Mouse (Mus musculus) ES-E14 (cell line): ENCODE measurements around the gene Sirt2. TPM values are rescaled to one million over a fixed set of nuclear protein-coding genes. Genes with fewer than 3 reads are reported as not detected.
A peak's percentile ranks its signal among the peaks of the same experiment; 100 is the strongest.

Experiments
- DNase-seq: peaks from one replicate; pipeline ENCODE4 v3.0.0-alpha.2; 2013; ENCODE audit warnings: low read depth, low spot score
- H3K27ac ChIP-seq: 2 replicates; pipeline ENCODE4 v1.5.1; 2012; ENCODE audit warnings: low read depth, mild to moderate bottlenecking, low read length, moderate library complexity, mixed read lengths; ENCODE audit not compliant: poor library complexity, insufficient read depth, severe bottlenecking
- H3K36me3 ChIP-seq: 2 replicates; pipeline ENCODE4 v1.6.1; 2012; ENCODE audit warnings: mild to moderate bottlenecking, low read length, moderate library complexity, mixed read lengths; ENCODE audit not compliant: control insufficient read depth, poor library complexity, insufficient read depth, severe bottlenecking
- H3K4me1 ChIP-seq, 2 experiments: fragments of 150-350 bp in 1 of 2; sonication (generic) in 1 of 2; 2 replicates each; pipeline ENCODE4 v1.6.1; 2012; ENCODE audit warnings: low read length in 2 of 2, mild to moderate bottlenecking in 1 of 2, mixed read lengths in 1 of 2; ENCODE audit not compliant: control insufficient read depth in 2 of 2, insufficient read depth in 2 of 2, poor library complexity in 1 of 2
- H3K4me3 ChIP-seq, 2 experiments: fragments of 150-350 bp in 1 of 2; sonication (generic) in 1 of 2; 2 replicates each; pipeline ENCODE4 v1.5.1; 2012; ENCODE audit warnings: low read length in 2 of 2, low read depth in 1 of 2, mild to moderate bottlenecking in 1 of 2, mixed read lengths in 1 of 2; ENCODE audit not compliant: insufficient read depth in 1 of 2, poor library complexity in 1 of 2, severe bottlenecking in 1 of 2
- H3K9ac ChIP-seq: 2 replicates; pipeline ENCODE4 v1.6.1; 2012; ENCODE audit warnings: low read depth, mild to moderate bottlenecking, low read length, mixed read lengths; ENCODE audit not compliant: poor library complexity, insufficient read depth, severe bottlenecking
- H3K9me3 ChIP-seq: fragments of 150-350 bp; sonication (generic); 2 replicates; pipeline ENCODE4 v1.6.1; 2012; ENCODE audit warnings: low read depth, mild to moderate bottlenecking, low read length; ENCODE audit not compliant: control insufficient read depth, insufficient read depth
- CHD2 ChIP-seq: IDR thresholded peaks from 2 replicates; pipeline ENCODE4 v1.6.1; 2014; ENCODE audit warnings: mild to moderate bottlenecking, low read depth, low read length, inconsistent platforms
- HCFC1 ChIP-seq: IDR thresholded peaks from 2 replicates; pipeline ENCODE4 v1.6.1; 2012; ENCODE audit warnings: low read length, inconsistent platforms, borderline replicate concordance; ENCODE audit not compliant: insufficient read depth
- MAFK ChIP-seq: IDR thresholded peaks from 2 replicates; pipeline ENCODE4 v1.6.1; 2014; ENCODE audit warnings: mild to moderate bottlenecking, low read depth, low read length, inconsistent platforms; ENCODE audit not compliant: insufficient read depth
- ZC3H11A ChIP-seq: IDR thresholded peaks from 2 replicates; pipeline ENCODE4 v1.6.1; 2012; ENCODE audit warnings: low read depth, mild to moderate bottlenecking, inconsistent platforms, low read length, borderline replicate concordance
- ZNF384 ChIP-seq: IDR thresholded peaks from 2 replicates; pipeline ENCODE4 v1.6.1; 2012; ENCODE audit warnings: low read depth, low read length, inconsistent platforms
- in situ Hi-C, 2 experiments: fragments of 600-800 bp; cut with MboI; formaldehyde crosslinking; loops; one replicate each; pipeline ENCODE4 v1.15.1; 2025; ENCODE audit warnings: low sequenced_read_pairs in 2 of 2, inconsistent platforms in 1 of 2; ENCODE audit not compliant: unreplicated experiment in 2 of 2
- total RNA-seq: library from RNA; depleted of rRNA; stranded (reverse); fragments of 300-350 nt; gene quantifications from 2 replicates; pipeline ENCODE4 v1.2.3, GENCODE M21; 2012

The Sirt2 gene
- total RNA-seq, 1 experiment, result 14.8 TPM

- no peak for DNase-seq
- TF ChIP-seq HCFC1, result no peak
- TF ChIP-seq CHD2, result no peak
- no peak for TF ChIP-seq ZC3H11A
- no peak for TF ChIP-seq MAFK
- no peak for TF ChIP-seq ZNF384
- Histone ChIP-seq H3K4me3 (peak within 1 kb of the TSS; percentile 82 to 90), H3K27ac (no peak within 1 kb of the TSS), H3K4me1 (peaks cover 0 to 2% of the 10 kb centered on the region in 2 experiments; a peak in 1 of 4 replicates), H3K36me3 (no peaks in the 10 kb centered on the region), H3K9me3 (no peaks in the 10 kb centered on the region), H3K9ac (peak within 1 kb of the TSS; percentile 37; the same call in 1 of the 2 replicates)
- in situ Hi-C loops, result no loop called here
Observed at GRCm38 (mm10) chr7:28767462-28767965, 979 bp downstream of the Sirt2 start, which contains the start of gene Nfkbib. Gene Nfkbib, minus strand, starts transcription at chr7:28767512.

- no peak for DNase-seq
- in situ Hi-C loops, result no loop called here
- peaks cover 3 to 7% of the 10 kb centered on the region in 2 experiments; a peak in 3 of 4 replicates for H3K4me1 ChIP-seq
- no peak overlapping the region for H3K27ac ChIP-seq
- 0 out of 2 replicates have a peak, but pooled peaks have one; percentile 10 for TF ChIP-seq ZNF384
- TF ChIP-seq ZC3H11A, result no peak
- TF ChIP-seq CHD2, result no peak
- no peak for TF ChIP-seq HCFC1
- no peak for TF ChIP-seq MAFK
- no peaks in the 10 kb centered on the region for H3K9me3 ChIP-seq
- H3K9ac ChIP-seq, result no peak overlapping the region
- H3K36me3 ChIP-seq, result no peaks in the 10 kb centered on the region
- H3K4me3 ChIP-seq, result no peak overlapping the region
Observed at GRCm38 (mm10) chr7:28769414-28769958, 3.0 kb downstream of the Sirt2 start.

GRCm38 (mm10) chr7:28770309-28770708 is 3.8 kb downstream of the Sirt2 start:
- Histone ChIP-seq H3K9me3 (no peaks in the 10 kb centered on the region), H3K27ac (no peak overlapping the region), H3K4me1 (peaks cover 3 to 5% of the 10 kb centered on the region in 2 experiments; a peak in 3 of 4 replicates), H3K9ac (no peak overlapping the region), H3K4me3 (no peak overlapping the region), H3K36me3 (no peaks in the 10 kb centered on the region)
- no peak for TF ChIP-seq CHD2
- no peak for TF ChIP-seq HCFC1
- no peak for TF ChIP-seq ZC3H11A
- no peak for TF ChIP-seq MAFK
- DNase-seq, result no peak
- in situ Hi-C loops, result no loop called here

GRCm38 (mm10) chr7:28771867-28772266 is 5.3 kb downstream of the Sirt2 start:
- H3K27ac ChIP-seq, result no peak overlapping the region
- H3K4me3 ChIP-seq, result no peak overlapping the region
- in situ Hi-C loops, result no loop called here
- H3K36me3 ChIP-seq, result no peaks in the 10 kb centered on the region
- DNase-seq, result no peak
- TF ChIP-seq ZNF384 (no peak), HCFC1 (no peak), ZC3H11A (no peak), MAFK (no peak), CHD2 (no peak)
- H3K9me3 ChIP-seq, result no peaks in the 10 kb centered on the region
- H3K4me1 ChIP-seq, result peaks cover 3 to 5% of the 10 kb centered on the region in 2 experiments; a peak in 3 of 4 replicates
- H3K9ac ChIP-seq, result no peak overlapping the region

GRCm38 (mm10) chr7:28773163-28773562 is 6.6 kb downstream of the Sirt2 start:
- no peak for TF ChIP-seq MAFK
- no peak for TF ChIP-seq HCFC1
- TF ChIP-seq CHD2, result no peak
- TF ChIP-seq ZNF384, result no peak
- no peak for TF ChIP-seq ZC3H11A
- DNase-seq, result no peak
- Histone ChIP-seq H3K9me3 (no peaks in the 10 kb centered on the region), H3K9ac (no peak overlapping the region), H3K4me3 (no peak overlapping the region), H3K36me3 (no peaks in the 10 kb centered on the region), H3K27ac (no peak overlapping the region), H3K4me1 (peaks cover 3 to 5% of the 10 kb centered on the region in 2 experiments; a peak in 3 of 4 replicates)
- in situ Hi-C loops, result no loop called here
